Mouse (Mus musculus) midbrain, embryonic 12.5 days (tissue): ENCODE measurements around the gene Zfp965. TPM values are rescaled to one million over a fixed set of nuclear protein-coding genes. Genes with fewer than 3 reads are reported as not detected.
"Not testable (repeated sequence)": the region's sequence is repeated elsewhere in the genome, so short reads cannot be mapped to it uniquely, and the experiment has no call there.

Experiments used
- ATAC-seq: fragments of 200-750 bp; cut with Nextera tagmentation; 2 replicates; pipeline ENCODE4 v1.8.0; 2017; ENCODE audit warnings: low read depth, moderate TSS enrichment, moderate library complexity; ENCODE audit not compliant: low FRiP score
- H3K27ac ChIP-seq: fragments of 300-500 bp; sonication (generic); replicated peaks from 2 replicates; pipeline ENCODE4 v1.5.1; 2016; ENCODE audit warnings: mild to moderate bottlenecking
- H3K27me3 ChIP-seq: fragments of 300-500 bp; sonication (generic); 2 replicates; pipeline ENCODE4 v1.6.1; 2016; ENCODE audit warnings: mild to moderate bottlenecking
- H3K36me3 ChIP-seq: fragments of 300-500 bp; sonication (generic); 2 replicates; pipeline ENCODE4 v1.6.1; 2016
- H3K4me1 ChIP-seq: fragments of 300-500 bp; sonication (generic); 2 replicates; pipeline ENCODE4 v1.6.1; 2016
- H3K4me2 ChIP-seq: fragments of 300-500 bp; sonication (generic); replicated peaks from 2 replicates; pipeline ENCODE4 v1.6.1; 2016; ENCODE audit warnings: mild to moderate bottlenecking, moderate library complexity
- H3K4me3 ChIP-seq: fragments of 300-500 bp; sonication (generic); 2 replicates; pipeline ENCODE4 v1.5.1; 2016; ENCODE audit warnings: mild to moderate bottlenecking
- H3K9ac ChIP-seq: fragments of 300-500 bp; sonication (generic); replicated peaks from 2 replicates; pipeline ENCODE4 v1.6.1; 2016; ENCODE audit warnings: mild to moderate bottlenecking, moderate library complexity
- H3K9me3 ChIP-seq: fragments of 300-500 bp; sonication (generic); 2 replicates; pipeline ENCODE4 v1.6.1; 2016; ENCODE audit warnings: mild to moderate bottlenecking
- WGBS: fragments of 180-500 bp; shearing (Covaris S2); methylation state at CpG from one replicate; pipeline ENCODE4 v1.1.7; 2016; 5-methylcytosine and 5-hydroxymethylcytosine counted together
- polyA plus RNA-seq: library from polyadenylated mRNA; unstranded; fragments of >200 nt; fragmentation: Nextera tagmentation; extraction: Ambion mirVana; gene quantifications from 2 replicates; pipeline ENCODE4 v1.2.1, GENCODE M21; 2016

Zfp965 gene
- polyA plus RNA-seq: 6.5 and 7.9 TPM in 2 replicates

- ATAC-seq, H3K9me3 ChIP-seq, H3K4me1 ChIP-seq, H3K4me2 ChIP-seq, H3K27me3 ChIP-seq, H3K27ac ChIP-seq, H3K36me3 ChIP-seq, H3K9ac ChIP-seq, H3K4me3 ChIP-seq: not testable (repeated sequence)
- no CpG with 5 or more reads among the region's 6 CpGs for WGBS
Measured at GRCm38 (mm10) chr2:175469685-175470084, at the start of gene Zfp965. Gene Zfp965 (plus strand): TSS chr2:175469985.

- H3K4me1 ChIP-seq, ATAC-seq, H3K4me3 ChIP-seq, H3K9me3 ChIP-seq, H3K27me3 ChIP-seq, H3K9ac ChIP-seq, H3K27ac ChIP-seq, H3K36me3 ChIP-seq, H3K4me2 ChIP-seq: not testable (repeated sequence)
- no CpG with 5 or more reads among the region's 4 CpGs for WGBS
Measured at GRCm38 (mm10) chr2:175435707-175436106, 34.1 kb upstream of the Zfp965 start, which contains the start of gene Gm4724. Gene Gm4724 (minus strand): TSS chr2:175435807.

Other genes with a start within 250 kb of the Zfp965 start
- gene Gm14440, start 194.9 kb upstream of the Zfp965 start, polyA plus RNA-seq: 4.7 and 5.7 TPM in 2 replicates
- 19.2 and 20.1 TPM in 2 replicates for gene Gm4631, start 131.8 kb upstream of the Zfp965 start, polyA plus RNA-seq
- gene Zfp968, start 97.5 kb upstream of the Zfp965 start, polyA plus RNA-seq: 5.9 and 6.8 TPM in 2 replicates
- 7.4 and 16.6 TPM in 2 replicates for gene Gm4724, start 34.2 kb upstream of the Zfp965 start, polyA plus RNA-seq
- not detected in 2 replicates for gene Gm11007, start 174.0 kb downstream of the Zfp965 start, polyA plus RNA-seq
- 2.1 and 11.6 TPM in 2 replicates for gene Zfp969, start 233.7 kb downstream of the Zfp965 start, polyA plus RNA-seq